Mouse (Mus musculus) hindbrain, embryonic 12.5 days (tissue): Measurements from ENCODE around the gene Ciz1. TPM values are rescaled to one million over a fixed set of nuclear protein-coding genes. Genes with fewer than 3 reads are reported as not detected.

Source experiments
- ATAC-seq: fragments of 200-750 bp; cut with Nextera tagmentation; 2 replicates; pipeline ENCODE4 v1.8.0; 2017; ENCODE audit warnings: moderate TSS enrichment; ENCODE audit not compliant: low FRiP score
- H3K27ac ChIP-seq: fragments of 300-500 bp; sonication (generic); 2 replicates; pipeline ENCODE4 v1.5.1; 2016; ENCODE audit warnings: mild to moderate bottlenecking
- H3K27me3 ChIP-seq: fragments of 300-500 bp; sonication (generic); 2 replicates; pipeline ENCODE4 v1.6.1; 2016; ENCODE audit warnings: mild to moderate bottlenecking
- H3K36me3 ChIP-seq: fragments of 300-500 bp; sonication (generic); 2 replicates; pipeline ENCODE4 v1.6.1; 2016; ENCODE audit warnings: mild to moderate bottlenecking
- H3K4me1 ChIP-seq: fragments of 300-500 bp; sonication (generic); 2 replicates; pipeline ENCODE4 v1.6.1; 2016
- H3K4me2 ChIP-seq: fragments of 300-500 bp; sonication (generic); replicated peaks from 2 replicates; pipeline ENCODE4 v1.6.1; 2016; ENCODE audit warnings: mild to moderate bottlenecking
- H3K4me3 ChIP-seq: fragments of 300-500 bp; sonication (generic); 2 replicates; pipeline ENCODE4 v1.5.1; 2016; ENCODE audit warnings: mild to moderate bottlenecking
- H3K9ac ChIP-seq: fragments of 300-500 bp; sonication (generic); 2 replicates; pipeline ENCODE4 v1.6.1; 2016; ENCODE audit warnings: mild to moderate bottlenecking, moderate library complexity
- H3K9me3 ChIP-seq: fragments of 300-500 bp; sonication (generic); replicated peaks from 2 replicates; pipeline ENCODE4 v1.6.1; 2016; ENCODE audit warnings: mild to moderate bottlenecking
- WGBS: fragments of 180-500 bp; shearing (Covaris S2); methylation state at CpG from one replicate; pipeline ENCODE4 v1.1.7; 2016; 5-methylcytosine and 5-hydroxymethylcytosine counted together
- polyA plus RNA-seq: library from polyadenylated mRNA; unstranded; fragments of >200 nt; fragmentation: Nextera tagmentation; extraction: Ambion mirVana; gene quantifications from 2 replicates; pipeline ENCODE4 v1.2.1, GENCODE M21; 2016

Ciz1 gene
- polyA plus RNA-seq, 1 experiment from 2014 or later, result 59.1 TPM

- H3K4me2 ChIP-seq, result peak overlapping the region; percentile 32
- H3K9me3 ChIP-seq, result no peaks in the 10 kb centered on the region
- 0 out of 2 replicates have a peak overlapping the region, but pooled peaks have one; percentile 14 for H3K9ac ChIP-seq
- no peak overlapping the region for H3K4me3 ChIP-seq
- ATAC-seq, result peak; percentile 77
- peaks cover 42% of the 10 kb centered on the region for H3K4me1 ChIP-seq
- peaks cover 4% of the 10 kb centered on the region; the same call in 1 of the 2 replicates for H3K36me3 ChIP-seq
- H3K27me3 ChIP-seq, result peaks cover 8% of the 10 kb centered on the region
- WGBS, result 66% methylated on average over 7 of the region's 7 CpGs
- peak overlapping the region; percentile 85 for H3K27ac ChIP-seq
These were observed 29.1 kb upstream of the Ciz1 start for GRCm38 (mm10) chr2:32322754-32323741.

GRCm38 (mm10) chr2:32324322-32324721 lies 27.8 kb upstream of the Ciz1 start:
- 65% methylated on average over 4 of the region's 4 CpGs for WGBS
- no peak overlapping the region for H3K27ac ChIP-seq
- no peak overlapping the region for H3K4me2 ChIP-seq
- H3K27me3 ChIP-seq, result no peaks in the 10 kb centered on the region
- H3K36me3 ChIP-seq, result peaks cover 4% of the 10 kb centered on the region; the same call in 1 of the 2 replicates
- H3K4me1 ChIP-seq, result peaks cover 42% of the 10 kb centered on the region
- no peak overlapping the region for H3K4me3 ChIP-seq
- no peak overlapping the region for H3K9ac ChIP-seq
- H3K9me3 ChIP-seq, result no peaks in the 10 kb centered on the region
- ATAC-seq, result no peak

- no peak overlapping the region for H3K4me2 ChIP-seq
- H3K27ac ChIP-seq, result no peak overlapping the region
- no peaks in the 10 kb centered on the region for H3K9me3 ChIP-seq
- peaks cover 34% of the 10 kb centered on the region for H3K4me1 ChIP-seq
- H3K9ac ChIP-seq, result no peak overlapping the region
- no peak for ATAC-seq
- no peak overlapping the region for H3K4me3 ChIP-seq
- peaks cover 4% of the 10 kb centered on the region; the same call in 1 of the 2 replicates for H3K36me3 ChIP-seq
- no peaks in the 10 kb centered on the region for H3K27me3 ChIP-seq
- 73% methylated on average over 7 of the region's 7 CpGs for WGBS
These were observed 26.8 kb upstream of the Ciz1 start for GRCm38 (mm10) chr2:32325342-32325741.

- H3K4me2 ChIP-seq, result no peak overlapping the region
- no peak for ATAC-seq
- no peaks in the 10 kb centered on the region for H3K9me3 ChIP-seq
- no peak overlapping the region for H3K4me3 ChIP-seq
- WGBS, result 89% methylated on average over 4 of the region's 4 CpGs
- no peaks in the 10 kb centered on the region; the same call in 1 of the 2 replicates for H3K27me3 ChIP-seq
- peaks cover 23% of the 10 kb centered on the region for H3K4me1 ChIP-seq
- peaks cover 9% of the 10 kb centered on the region for H3K36me3 ChIP-seq
- H3K27ac ChIP-seq, result no peak overlapping the region
- no peak overlapping the region for H3K9ac ChIP-seq
These were observed 24.9 kb upstream of the Ciz1 start for GRCm38 (mm10) chr2:32327200-32327599.

GRCm38 (mm10) chr2:32328911-32329460 lies 23.1 kb upstream of the Ciz1 start:
- H3K27me3 ChIP-seq, result no peaks in the 10 kb centered on the region; the same call in 1 of the 2 replicates
- H3K4me3 ChIP-seq, result no peak overlapping the region
- H3K4me1 ChIP-seq, result peaks cover 10% of the 10 kb centered on the region
- 17% methylated on average over 13 of the region's 13 CpGs for WGBS
- peaks cover 9% of the 10 kb centered on the region for H3K36me3 ChIP-seq
- H3K27ac ChIP-seq, result 0 out of 2 replicates have a peak overlapping the region, but pooled peaks have one; percentile 23
- H3K9ac ChIP-seq, result 0 out of 2 replicates have a peak overlapping the region, but pooled peaks have one; percentile 19
- no peak overlapping the region for H3K4me2 ChIP-seq
- no peak for ATAC-seq
- no peaks in the 10 kb centered on the region for H3K9me3 ChIP-seq

- H3K4me3 ChIP-seq, result no peak overlapping the region
- no peak overlapping the region for H3K4me2 ChIP-seq
- H3K9ac ChIP-seq, result no peak overlapping the region
- ATAC-seq, result no peak
- 37% methylated on average over 6 of the region's 6 CpGs for WGBS
- peaks cover 10% of the 10 kb centered on the region for H3K4me1 ChIP-seq
- peak overlapping the region; percentile 53; the same call in 1 of the 2 replicates for H3K27ac ChIP-seq
- peaks cover 12% of the 10 kb centered on the region for H3K36me3 ChIP-seq
- H3K27me3 ChIP-seq, result peaks cover 2% of the 10 kb centered on the region; the same call in 1 of the 2 replicates
- no peaks in the 10 kb centered on the region for H3K9me3 ChIP-seq
These were observed 22.6 kb upstream of the Ciz1 start for GRCm38 (mm10) chr2:32329531-32329930.

- WGBS, result 86% methylated on average over 5 of the region's 5 CpGs
- H3K4me1 ChIP-seq, result peaks cover 10% of the 10 kb centered on the region
- no peak overlapping the region for H3K9ac ChIP-seq
- H3K36me3 ChIP-seq, result peaks cover 27% of the 10 kb centered on the region
- H3K4me2 ChIP-seq, result no peak overlapping the region
- peaks cover 15% of the 10 kb centered on the region; the same call in 1 of the 2 replicates for H3K27me3 ChIP-seq
- no peak overlapping the region for H3K4me3 ChIP-seq
- no peaks in the 10 kb centered on the region for H3K9me3 ChIP-seq
- no peak for ATAC-seq
- no peak overlapping the region for H3K27ac ChIP-seq
These were observed 20.0 kb upstream of the Ciz1 start for GRCm38 (mm10) chr2:32332159-32332558.

GRCm38 (mm10) chr2:32335888-32336287 lies 16.2 kb upstream of the Ciz1 start:
- Histone ChIP-seq H3K9ac (no peak overlapping the region), H3K27me3 (peaks cover 19% of the 10 kb centered on the region; the same call in 1 of the 2 replicates), H3K36me3 (peaks cover 48% of the 10 kb centered on the region), H3K27ac (no peak overlapping the region), H3K4me2 (no peak overlapping the region), H3K4me1 (no peaks in the 10 kb centered on the region), H3K9me3 (no peaks in the 10 kb centered on the region), H3K4me3 (no peak overlapping the region)
- WGBS, result 56% methylated on average over 15 of the region's 15 CpGs
- ATAC-seq, result no peak

GRCm38 (mm10) chr2:32339912-32340642 lies 12.1 kb upstream of the Ciz1 start:
- ATAC-seq, result no peak
- Histone ChIP-seq H3K9ac (no peak overlapping the region; the same call in 1 of the 2 replicates), H3K27me3 (peaks cover 16% of the 10 kb centered on the region; the same call in 1 of the 2 replicates), H3K4me2 (no peak overlapping the region), H3K36me3 (peaks cover 35% of the 10 kb centered on the region), H3K9me3 (no peaks in the 10 kb centered on the region), H3K4me1 (peaks cover 13% of the 10 kb centered on the region), H3K4me3 (no peak overlapping the region), H3K27ac (no peak overlapping the region)
- WGBS, result 41% methylated on average over 26 of the region's 26 CpGs

GRCm38 (mm10) chr2:32340836-32341633 lies 11.1 kb upstream of the Ciz1 start:
- H3K36me3 ChIP-seq, result peaks cover 26% of the 10 kb centered on the region
- peaks cover 13% of the 10 kb centered on the region for H3K4me1 ChIP-seq
- WGBS, result 80% methylated on average over 13 of the region's 13 CpGs
- no peak overlapping the region for H3K27ac ChIP-seq
- H3K27me3 ChIP-seq, result peaks cover 9% of the 10 kb centered on the region; the same call in 1 of the 2 replicates
- H3K4me3 ChIP-seq, result no peak overlapping the region
- H3K9me3 ChIP-seq, result no peaks in the 10 kb centered on the region
- no peak for ATAC-seq
- no peak overlapping the region for H3K4me2 ChIP-seq
- no peak overlapping the region for H3K9ac ChIP-seq

GRCm38 (mm10) chr2:32341634-32341939 lies 10.5 kb upstream of the Ciz1 start:
- Histone ChIP-seq H3K9me3 (no peaks in the 10 kb centered on the region), H3K27ac (no peak overlapping the region), H3K36me3 (peaks cover 24% of the 10 kb centered on the region), H3K4me2 (no peak overlapping the region), H3K4me3 (no peak overlapping the region), H3K4me1 (peaks cover 13% of the 10 kb centered on the region), H3K27me3 (peaks cover 7% of the 10 kb centered on the region; the same call in 1 of the 2 replicates), H3K9ac (no peak overlapping the region)
- 90% methylated on average over 4 of the region's 4 CpGs for WGBS
- ATAC-seq, result no peak
